Mouse (Mus musculus) gastrocnemius, adult 8-10 months (tissue): Measurements from ENCODE around the gene Prss41. TPM values are rescaled to one million over a fixed set of nuclear protein-coding genes. Genes with fewer than 3 reads are reported as not detected.
"Not testable (repeated sequence)": the region's sequence is repeated elsewhere in the genome, so short reads cannot be mapped to it uniquely, and the experiment has no call there.

Experiments
- DNase-seq, 2 experiments: peaks; one replicate each; pipeline ENCODE4 v3.0.0; 2022; ENCODE audit warnings: low spot score in 2 of 2
- total RNA-seq, 4 experiments: library from RNA; stranded (reverse); gene quantifications; 2 replicates each; pipeline ENCODE4 v1.2.4; 2022

Prss41 gene
- total RNA-seq: under 1 TPM in 2 of 4 experiments, not detected in 2; 0.68 to 0.85 TPM

DNA sequence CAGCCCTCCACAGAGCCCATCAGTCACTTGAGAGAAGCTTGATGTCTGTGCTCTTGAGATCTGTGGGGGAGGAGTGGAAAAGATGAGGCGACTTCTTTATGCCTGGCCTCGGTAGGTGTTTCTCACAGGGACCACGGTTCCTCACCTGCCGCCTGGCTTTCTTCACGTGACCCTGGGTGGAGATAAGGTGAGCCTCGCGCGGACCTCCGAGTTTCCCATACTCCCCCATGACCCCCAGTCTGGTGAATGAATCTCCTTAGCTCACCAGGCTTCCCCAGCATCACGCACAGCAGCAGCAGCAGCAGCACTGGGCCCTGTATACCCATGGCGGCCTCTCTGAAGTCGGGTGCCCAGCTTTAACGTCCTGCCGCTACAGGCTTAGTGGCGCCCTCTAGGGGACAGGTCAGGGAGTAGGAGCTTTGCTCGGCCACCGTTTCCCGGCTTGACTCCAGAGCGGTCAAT, at the start of gene Prss41, which contains the start of gene Prss32:
Prss41 (minus strand) TSS at position 361 of the 462 bp plus-strand sequence.
Prss32 (plus strand) TSS at position 44 of the 462 bp plus-strand sequence.
- DNase-seq: peak in 1 of 2 experiments; percentile 33

- not testable (repeated sequence) for DNase-seq
Observed at GRCm38 (mm10) chr17:23880576-23880975, 36.6 kb upstream of the Prss41 start, which contains the start of the genes Dcpp1 and Dcpp2. TSS of gene Dcpp1 (plus strand) at chr17:23880876. TSS of gene Dcpp2 (plus strand) at chr17:23880880.

- no peak for DNase-seq
Observed at GRCm38 (mm10) chr17:23877166-23877565, 33.2 kb upstream of the Prss41 start.

GRCm38 (mm10) chr17:23876741-23877140, 32.8 kb upstream of the Prss41 start:
- DNase-seq: no peak

- peak in 1 of 2 experiments; percentile 17 for DNase-seq
Observed at GRCm38 (mm10) chr17:23873884-23874856, 30.2 kb upstream of the Prss41 start.

GRCm38 (mm10) chr17:23868513-23868912, 24.5 kb upstream of the Prss41 start:
- no peak for DNase-seq

GRCm38 (mm10) chr17:23867756-23868155, 23.8 kb upstream of the Prss41 start, which contains the start of gene Prss21:
TSS of gene Prss21 (plus strand) at chr17:23868056.
- DNase-seq: no peak

DNA sequence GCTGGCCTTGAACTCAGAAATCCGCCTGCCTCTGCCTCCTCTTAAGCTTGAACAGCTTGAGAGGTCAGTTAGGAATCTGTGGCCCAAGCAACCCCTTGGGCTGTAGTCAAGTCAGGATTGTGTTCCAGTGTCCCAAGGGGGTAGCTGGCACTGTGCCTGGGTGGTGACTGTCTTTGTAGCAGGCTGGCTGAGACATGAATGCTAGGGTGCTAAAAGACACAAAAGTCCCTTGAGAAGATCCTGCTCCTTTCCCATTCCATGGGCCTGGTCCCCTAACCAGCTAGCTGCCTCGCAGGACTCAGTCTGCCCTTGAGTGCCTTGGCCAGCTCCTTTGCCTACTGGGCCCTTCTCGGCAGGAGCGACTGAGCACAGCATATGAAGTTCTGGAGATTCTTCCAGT, 19.0 kb upstream of the Prss41 start:
- no peak for DNase-seq

DNA sequence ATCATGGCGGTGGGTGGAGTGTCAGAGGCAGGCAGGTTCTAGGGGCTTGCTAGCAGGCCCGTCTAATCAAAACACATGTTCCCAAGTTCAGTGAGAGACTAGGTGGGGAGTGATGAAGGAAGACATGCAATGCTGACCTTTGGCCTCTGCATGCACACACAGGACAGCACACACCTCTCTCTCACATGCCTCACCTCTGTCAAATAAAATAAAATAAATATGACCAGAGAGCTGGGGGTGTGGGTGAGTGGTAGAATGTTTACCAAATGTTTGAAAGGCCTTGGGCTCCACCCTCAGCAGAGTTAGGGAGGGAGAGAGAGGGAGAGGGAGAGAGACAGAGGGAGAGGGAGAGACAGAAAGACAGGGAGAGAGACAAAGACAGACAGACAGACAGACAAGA, 13.9 kb upstream of the Prss41 start:
- no peak for DNase-seq

GRCm38 (mm10) chr17:23857193-23857592, 13.2 kb upstream of the Prss41 start:
- DNase-seq: no peak

DNA sequence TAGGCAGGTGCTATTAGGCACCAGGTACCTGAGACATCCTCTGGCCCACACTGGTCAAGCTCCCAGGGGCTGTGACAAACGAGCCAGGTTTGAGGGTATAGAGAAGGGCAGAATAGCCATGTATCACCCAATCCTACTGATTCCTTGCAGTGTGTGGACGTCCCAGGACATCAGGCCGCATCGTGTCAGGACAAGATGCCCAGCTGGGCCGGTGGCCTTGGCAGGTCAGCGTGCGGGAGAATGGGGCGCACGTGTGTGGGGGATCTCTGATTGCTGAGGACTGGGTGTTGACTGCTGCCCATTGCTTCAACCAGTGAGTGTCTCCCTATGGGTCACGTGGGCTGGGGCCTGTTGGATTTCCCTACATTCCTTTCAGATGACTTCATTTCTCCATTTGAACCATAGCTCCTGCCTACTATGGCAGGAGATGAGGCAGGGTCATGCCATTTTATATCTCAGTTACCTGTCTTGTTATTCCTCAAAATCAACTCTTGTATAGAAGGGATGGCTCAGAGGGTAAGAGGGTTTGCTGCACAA, 10.3 kb upstream of the Prss41 start:
- no peak for DNase-seq

- no peak for DNase-seq
Observed at GRCm38 (mm10) chr17:23853292-23853691, 9.3 kb upstream of the Prss41 start.

- peak; percentile 30 to 40 for DNase-seq
Observed at GRCm38 (mm10) chr17:23850853-23851749, 7.1 kb upstream of the Prss41 start.

DNA sequence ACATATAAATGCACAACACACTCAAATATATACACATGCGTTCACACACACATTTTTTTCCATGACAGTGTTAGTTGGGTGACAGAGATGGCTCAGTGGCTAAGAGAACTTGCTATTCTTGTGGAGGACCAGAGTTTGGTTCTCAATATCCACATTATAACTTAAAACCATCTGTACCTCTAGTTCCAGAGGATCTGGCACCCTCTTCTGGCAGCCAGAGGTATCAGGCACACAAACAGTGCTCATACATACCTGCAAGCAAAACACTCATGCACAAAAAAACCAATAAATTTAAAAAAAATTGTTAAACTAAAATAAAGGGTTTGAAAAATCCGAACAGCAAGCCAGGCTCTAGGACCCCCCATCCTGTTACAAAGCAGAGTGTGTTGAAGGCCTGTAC, 6.1 kb upstream of the Prss41 start:
- DNase-seq: no peak

- DNase-seq: no peak
Observed at GRCm38 (mm10) chr17:23843141-23843811, 696 bp downstream of the Prss41 start.

DNA sequence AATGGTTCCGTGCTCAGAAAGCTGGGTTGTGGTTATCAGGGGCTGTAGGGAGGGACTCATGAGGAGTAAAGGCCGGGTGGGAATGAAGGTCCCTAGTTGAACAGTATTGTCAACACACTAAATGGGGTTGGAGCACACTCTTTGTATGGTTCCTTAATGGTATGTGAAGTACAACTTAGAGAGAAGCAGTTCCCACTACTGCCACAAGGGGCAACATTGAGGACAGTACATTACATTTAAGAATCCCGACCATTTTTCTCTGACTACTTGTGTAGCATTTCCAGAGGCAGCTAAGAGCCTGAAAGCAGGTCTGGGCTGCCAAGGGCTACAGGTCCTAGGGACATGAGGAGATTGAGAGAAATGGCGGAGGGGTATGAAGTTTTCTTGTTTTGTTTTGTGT, 2.8 kb downstream of the Prss41 start:
- peak in 1 of 2 experiments; percentile 37 for DNase-seq

DNA sequence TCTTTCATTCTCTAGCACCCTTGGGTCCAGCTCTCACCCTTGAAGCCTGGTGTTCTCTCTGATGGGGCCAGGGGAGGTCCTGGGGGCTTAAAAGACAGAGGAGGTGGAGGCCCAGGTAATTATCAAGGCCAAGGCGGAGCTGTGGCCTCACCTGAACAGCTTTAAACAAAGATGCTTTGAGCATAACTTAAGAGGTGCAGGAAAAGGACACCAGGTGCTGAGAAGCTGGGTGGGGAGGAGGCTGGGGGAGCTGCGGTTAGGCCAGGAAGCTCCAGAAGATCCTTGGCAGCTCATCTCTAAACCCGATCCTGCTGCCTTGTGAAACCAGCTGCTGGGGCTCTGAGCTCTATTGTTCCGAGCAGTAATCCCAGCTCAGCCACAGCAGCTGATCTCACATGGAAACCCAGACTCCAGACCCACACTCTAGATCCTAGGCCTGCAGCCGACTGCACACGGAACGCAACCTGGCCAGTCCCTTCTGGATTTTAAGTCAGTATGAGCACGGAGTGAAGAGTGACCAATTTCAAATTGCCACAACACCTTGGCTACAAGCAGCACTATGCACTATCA, 7.9 kb downstream of the Prss41 start, which contains the start of gene Prss33:
Prss33 (minus strand) TSS at position 51 of the 570 bp plus-strand sequence.
- DNase-seq: no peak

GRCm38 (mm10) chr17:23831201-23831600, 12.8 kb downstream of the Prss41 start:
- DNase-seq: no peak

DNA sequence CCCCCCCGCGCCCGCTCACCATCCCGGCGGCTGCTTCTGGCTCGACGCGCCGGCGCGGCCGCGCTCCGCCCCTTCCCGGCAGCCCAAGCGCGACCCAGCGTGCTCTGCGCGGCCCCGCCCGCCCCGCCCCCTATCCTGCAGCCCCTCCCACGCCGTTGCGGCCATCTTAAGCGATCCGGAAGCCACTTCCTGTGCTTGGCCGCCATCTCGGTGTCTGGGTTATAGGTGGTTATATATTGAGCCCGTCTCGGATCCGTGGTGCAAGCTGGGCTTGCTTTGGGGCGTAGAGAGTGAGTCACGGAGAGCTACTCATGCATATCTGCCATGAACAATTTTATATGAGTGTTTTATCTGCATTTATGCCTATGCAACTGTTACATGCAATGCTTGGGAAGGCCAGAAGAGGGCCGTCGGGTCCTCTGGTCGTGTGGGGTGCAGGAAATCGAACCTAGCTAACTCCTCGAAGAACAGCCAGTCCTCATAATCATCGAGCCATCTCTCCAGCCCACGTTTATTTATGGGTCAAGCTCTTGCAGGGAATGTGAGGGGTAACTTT, 14.8 kb downstream of the Prss41 start, which contains the start of gene Elob:
Elob (minus strand) TSS at position 73 of the 556 bp plus-strand sequence.
- DNase-seq: peak; percentile 71 to 81
